Mouse (Mus musculus) kidney, embryonic 16.5 days (tissue): ENCODE results near the gene Pxn. TPM values are rescaled to one million over a fixed set of nuclear protein-coding genes. Genes with fewer than 3 reads are reported as not detected.
A peak's percentile ranks its signal among the peaks of the same experiment; 100 is the strongest.

Experiments used
- ATAC-seq: fragments of 200-750 bp; cut with Nextera tagmentation; 2 replicates; pipeline ENCODE4 v1.8.0; 2017; ENCODE audit warnings: moderate TSS enrichment; ENCODE audit not compliant: low FRiP score, low TSS enrichment
- H3K27ac ChIP-seq: fragments of 300-500 bp; sonication (generic); 2 replicates; pipeline ENCODE4 v1.5.1; 2014; ENCODE audit warnings: low read length
- H3K27me3 ChIP-seq: fragments of 300-500 bp; sonication (generic); 2 replicates; pipeline ENCODE4 v1.6.1; 2014; ENCODE audit warnings: low read length, control low read depth, mixed read lengths; ENCODE audit not compliant: insufficient read depth
- H3K36me3 ChIP-seq: fragments of 300-500 bp; sonication (generic); 2 replicates; pipeline ENCODE4 v1.6.1; 2014; ENCODE audit warnings: low read length, control low read depth, mixed read lengths; ENCODE audit not compliant: insufficient read depth
- H3K4me1 ChIP-seq: fragments of 300-500 bp; sonication (generic); 2 replicates; pipeline ENCODE4 v1.6.1; 2014; ENCODE audit warnings: low read length, control low read depth, mixed read lengths; ENCODE audit not compliant: insufficient read depth
- H3K4me2 ChIP-seq: fragments of 300-500 bp; sonication (generic); replicated peaks from 2 replicates; pipeline ENCODE4 v1.6.1; 2014; ENCODE audit warnings: low read depth, low read length
- H3K4me3 ChIP-seq: fragments of 300-500 bp; sonication (generic); 2 replicates; pipeline ENCODE4 v1.5.1; 2014; ENCODE audit warnings: mild to moderate bottlenecking, low read length
- H3K9ac ChIP-seq: fragments of 300-500 bp; sonication (generic); replicated peaks from 2 replicates; pipeline ENCODE4 v1.6.1; 2014; ENCODE audit warnings: low read length
- H3K9me3 ChIP-seq: fragments of 300-500 bp; sonication (generic); 2 replicates; pipeline ENCODE4 v1.6.1; 2016; ENCODE audit warnings: low read length, control low read depth
- WGBS: fragments of 180-500 bp; shearing (Covaris S2); extraction: QIAGEN DNeasy Blood & Tissue Kit; methylation state at CpG from one replicate; pipeline ENCODE4 v1.1.7; 2014; 5-methylcytosine and 5-hydroxymethylcytosine counted together
- polyA plus RNA-seq: library from polyadenylated mRNA; unstranded; fragments of >200 nt; fragmentation: Nextera tagmentation; extraction: Ambion mirVana; gene quantifications from 2 replicates; pipeline ENCODE4 v1.2.1, GENCODE M21; 2015

The Pxn gene
- polyA plus RNA-seq, 1 experiment from 2014 or later: 60.5 TPM

DNA sequence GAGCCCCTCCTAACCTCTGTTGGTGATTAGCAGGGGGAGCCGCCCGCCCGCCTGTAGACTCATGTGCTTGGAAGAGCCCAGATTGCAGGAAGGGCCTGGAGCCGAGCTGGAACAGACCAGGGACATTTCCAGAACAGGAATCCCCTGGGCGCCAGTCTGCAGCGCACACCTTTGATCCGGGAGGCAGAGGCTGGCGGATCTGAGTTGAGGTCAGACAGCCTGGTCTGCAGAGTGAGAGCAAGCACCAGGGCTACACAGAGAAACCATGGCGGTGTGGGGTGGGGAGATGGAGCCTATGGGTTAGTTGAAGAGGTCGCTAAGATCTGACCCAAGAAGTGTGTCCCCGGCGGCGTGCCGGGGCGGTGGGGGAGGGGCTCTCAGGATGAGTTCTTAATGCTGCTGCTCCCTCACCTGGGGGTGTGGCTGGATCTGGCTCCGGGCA, 27.8 kb downstream of the Pxn start:
- WGBS: 15% methylated on average over 16 of the region's 16 CpGs
- H3K9ac ChIP-seq: peak overlapping the region; percentile 38

DNA sequence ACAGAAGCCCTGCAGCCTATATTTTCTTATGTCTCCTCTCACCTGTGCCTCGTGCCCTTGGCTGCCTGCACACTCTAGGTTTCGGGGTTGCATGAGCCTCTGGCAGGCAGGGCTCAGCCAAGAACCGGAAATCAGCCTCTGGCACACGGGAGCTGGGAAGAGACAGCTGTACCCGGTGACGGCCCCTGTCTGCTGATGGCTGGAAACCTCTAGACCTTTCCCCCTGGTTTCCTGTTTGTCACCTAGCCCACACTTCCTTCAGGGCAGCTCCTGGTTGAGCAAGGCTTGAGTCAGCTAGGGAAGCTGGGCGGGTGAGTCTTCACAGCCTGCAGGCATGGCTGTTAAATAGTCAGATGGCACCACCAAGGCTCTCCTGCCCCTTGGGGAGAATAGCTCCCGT, 28.4 kb downstream of the Pxn start:
- Histone ChIP-seq H3K4me2 (peak overlapping the region; percentile 24; the same call in 1 of the 2 replicates), H3K36me3 (no peaks in the 10 kb centered on the region), H3K27me3 (no peaks in the 10 kb centered on the region), H3K4me3 (no peak overlapping the region), H3K4me1 (peaks cover 76% of the 10 kb centered on the region), H3K9me3 (no peaks in the 10 kb centered on the region), H3K9ac (peak overlapping the region; percentile 38), H3K27ac (peak overlapping the region; percentile 77)
- no peak for ATAC-seq
- WGBS: 13% methylated on average over 8 of the region's 8 CpGs

More for the DNA sequence above, 27.8 kb downstream of the Pxn start:
- Histone ChIP-seq H3K4me3 (no peak overlapping the region), H3K36me3 (no peaks in the 10 kb centered on the region), H3K27me3 (no peaks in the 10 kb centered on the region), H3K27ac (peak overlapping the region; percentile 77), H3K4me2 (peak overlapping the region; percentile 24), H3K9me3 (no peaks in the 10 kb centered on the region), H3K4me1 (peaks cover 81% of the 10 kb centered on the region)
- ATAC-seq: no peak

DNA sequence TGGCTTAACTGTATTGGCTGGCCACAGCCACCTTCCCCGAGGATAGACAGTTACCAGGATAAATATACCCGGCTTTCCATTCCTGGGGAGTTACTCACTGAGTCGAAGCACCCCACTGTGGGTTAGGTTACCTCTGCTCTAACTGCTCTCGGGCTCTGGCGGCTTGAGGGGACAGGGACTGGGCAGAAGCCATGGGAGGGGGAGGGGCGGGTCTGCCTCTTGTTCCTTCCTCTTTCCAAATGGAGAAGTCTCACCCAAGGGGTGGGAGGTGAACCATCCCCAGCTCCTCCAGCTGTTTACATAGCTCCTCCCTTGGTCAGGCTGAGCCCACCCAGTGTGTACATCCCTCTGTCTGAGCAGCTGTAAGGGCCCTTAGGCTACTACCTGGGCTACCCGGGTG, 29.2 kb downstream of the Pxn start:
- peak overlapping the region; percentile 38; the same call in 1 of the 2 replicates for H3K9ac ChIP-seq
- ATAC-seq: no peak
- WGBS: 26% methylated on average over 7 of the region's 7 CpGs

DNA sequence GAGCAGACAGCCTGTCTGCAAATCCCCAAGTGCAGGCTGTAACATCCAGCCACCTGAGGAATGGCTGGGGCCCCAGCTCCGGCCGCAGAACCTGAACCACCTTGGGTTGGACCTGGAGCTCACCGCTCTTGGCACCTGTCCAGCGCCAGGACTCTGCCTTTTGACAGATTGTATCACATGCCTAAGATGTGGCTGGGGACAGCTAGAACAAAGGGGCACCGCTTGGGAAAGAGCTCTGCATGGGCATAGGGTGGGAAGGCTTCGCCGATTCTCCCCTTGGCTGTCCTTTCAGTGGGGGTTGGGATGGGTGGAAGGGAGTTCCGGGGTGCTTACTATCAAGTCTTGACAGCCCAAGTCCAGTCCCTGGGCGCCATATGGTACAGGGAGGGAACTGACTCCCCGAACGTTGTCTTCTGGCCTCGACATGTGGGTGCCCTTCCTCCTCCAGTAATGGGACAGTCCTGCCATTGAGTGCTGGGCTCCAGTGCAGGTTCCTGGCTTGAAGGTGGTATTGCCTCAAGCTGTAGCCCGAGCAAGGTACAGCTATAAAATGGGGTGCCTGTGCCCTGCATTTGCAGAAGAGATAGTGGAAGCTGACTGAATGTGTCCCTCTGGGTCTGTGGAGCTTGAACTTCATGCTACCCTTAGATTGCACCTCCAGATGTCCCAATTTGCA, 31.7 kb downstream of the Pxn start:
- Histone ChIP-seq H3K4me1 (peaks cover 56% of the 10 kb centered on the region), H3K36me3 (no peaks in the 10 kb centered on the region), H3K9me3 (no peaks in the 10 kb centered on the region), H3K27ac (peak overlapping the region; percentile 32; the same call in 1 of the 2 replicates), H3K4me3 (no peak overlapping the region), H3K4me2 (peak overlapping the region; percentile 15), H3K27me3 (no peaks in the 10 kb centered on the region), H3K9ac (no peak overlapping the region; the same call in 1 of the 2 replicates)
- ATAC-seq: 0 out of 2 replicates have a peak, but pooled peaks have one; percentile 18
- 65% methylated on average over 13 of the region's 13 CpGs for WGBS

More for the DNA sequence above, 29.2 kb downstream of the Pxn start:
- Histone ChIP-seq H3K27me3 (no peaks in the 10 kb centered on the region), H3K9me3 (no peaks in the 10 kb centered on the region), H3K4me2 (no peak overlapping the region), H3K36me3 (no peaks in the 10 kb centered on the region), H3K4me3 (no peak overlapping the region), H3K27ac (no peak overlapping the region; the same call in 1 of the 2 replicates), H3K4me1 (peaks cover 68% of the 10 kb centered on the region)

DNA sequence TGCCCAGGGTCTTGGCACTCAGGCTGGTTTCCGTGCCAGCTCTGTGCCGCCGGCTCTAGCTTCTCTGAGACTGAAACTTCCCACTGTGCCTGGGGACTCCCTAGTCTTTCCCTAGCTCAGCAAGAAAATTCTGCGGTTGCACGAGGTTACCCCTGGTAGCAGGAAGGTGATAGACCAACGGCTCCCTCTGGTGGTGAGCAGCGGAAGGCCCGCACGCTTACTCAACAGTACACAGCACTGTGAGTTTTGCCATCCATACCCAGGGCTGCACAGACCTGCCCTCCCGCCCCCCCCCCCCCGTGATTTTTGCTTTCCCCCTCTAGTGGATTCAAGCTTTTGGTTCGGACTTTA, 32.2 kb downstream of the Pxn start:
- Histone ChIP-seq H3K27ac (peak overlapping the region; percentile 32; the same call in 1 of the 2 replicates), H3K36me3 (no peaks in the 10 kb centered on the region), H3K9ac (no peak overlapping the region; the same call in 1 of the 2 replicates), H3K9me3 (no peaks in the 10 kb centered on the region), H3K27me3 (no peaks in the 10 kb centered on the region), H3K4me3 (no peak overlapping the region), H3K4me2 (peak overlapping the region; percentile 15), H3K4me1 (peaks cover 56% of the 10 kb centered on the region)
- WGBS: 1% methylated on average over 12 of the region's 12 CpGs
- ATAC-seq: peak; percentile 79

DNA sequence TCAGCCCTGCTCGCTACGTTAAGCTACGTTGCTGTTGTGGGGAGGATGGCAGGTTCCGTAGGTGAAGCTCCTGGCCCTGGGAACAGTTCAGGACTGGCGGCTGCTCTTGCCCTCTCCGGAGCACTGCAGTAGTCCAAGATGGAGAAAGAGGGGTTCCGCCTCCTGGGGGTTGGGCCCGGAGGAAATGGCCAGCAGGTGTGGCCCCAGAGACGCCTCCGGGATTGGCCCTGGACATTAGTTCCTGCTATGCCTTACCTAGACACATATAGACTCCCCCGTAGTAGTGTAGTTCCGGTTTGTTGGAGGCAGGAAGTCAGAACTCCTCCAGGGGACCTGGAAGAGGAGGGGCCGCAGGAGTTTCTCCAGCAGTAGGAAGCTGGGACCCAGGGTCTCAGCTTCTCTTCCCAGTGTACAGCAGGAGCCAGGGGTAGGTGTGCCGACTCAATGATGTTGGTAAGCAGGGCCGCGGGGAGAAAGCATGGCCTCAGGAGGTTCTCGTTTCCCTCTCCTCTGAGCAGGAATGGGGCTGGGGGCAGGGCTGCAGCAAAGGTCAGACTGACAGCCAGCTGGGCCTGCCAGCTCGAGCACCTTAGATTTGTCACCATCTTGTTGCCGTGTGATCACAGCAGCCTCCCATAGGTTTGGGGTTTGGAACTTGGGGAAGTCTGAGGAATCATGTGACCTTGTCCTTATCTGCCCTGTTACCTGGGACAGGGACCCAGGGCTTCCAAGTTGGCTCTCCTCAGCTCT, 36.3 kb downstream of the Pxn start:
- Histone ChIP-seq H3K36me3 (peaks cover 21% of the 10 kb centered on the region), H3K4me2 (peak overlapping the region; percentile 39), H3K9ac (peak overlapping the region; percentile 56), H3K4me3 (peak overlapping the region; percentile 24), H3K27me3 (no peaks in the 10 kb centered on the region), H3K27ac (peak overlapping the region; percentile 88), H3K9me3 (no peaks in the 10 kb centered on the region), H3K4me1 (peaks cover 56% of the 10 kb centered on the region)
- 25% methylated on average over 19 of the region's 19 CpGs for WGBS
- ATAC-seq: peak; percentile 21

DNA sequence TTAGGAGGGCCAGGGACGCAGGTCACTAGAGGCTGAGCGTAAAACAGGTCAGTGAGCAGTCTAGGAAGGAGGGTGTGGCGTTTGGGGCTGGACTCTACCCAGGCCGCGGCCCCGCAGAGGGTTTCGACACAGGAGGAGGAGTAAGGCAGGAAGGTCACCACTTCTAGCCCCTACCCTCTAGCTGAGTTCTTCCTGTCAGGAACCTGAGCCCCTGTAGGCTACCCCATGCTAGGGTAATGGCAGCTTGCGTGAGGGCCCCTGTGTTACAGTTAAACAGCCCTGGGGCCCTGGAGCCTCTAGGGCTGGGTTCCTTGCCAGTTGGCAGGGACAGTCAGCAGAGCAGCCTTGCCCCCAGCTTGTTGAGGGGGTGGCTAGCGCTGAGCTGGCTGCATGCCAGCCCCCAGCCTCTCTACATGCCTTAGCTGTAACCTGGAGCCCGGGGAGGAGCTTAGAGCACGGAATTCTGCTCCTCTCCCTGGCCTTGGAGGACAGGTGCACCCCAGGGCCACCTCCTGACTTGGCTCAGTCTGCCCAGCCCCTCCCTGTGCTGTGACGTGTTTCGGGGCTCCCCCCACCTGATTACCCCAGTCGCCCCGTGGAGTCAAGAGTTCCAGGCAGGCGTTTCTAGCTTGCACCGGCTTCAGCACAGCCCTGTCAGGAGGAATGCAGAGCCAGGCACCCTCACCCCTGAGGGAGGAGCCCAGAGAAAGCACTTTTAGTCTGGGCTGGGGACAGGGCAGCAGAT, 37.2 kb downstream of the Pxn start:
- Histone ChIP-seq H3K36me3 (peaks cover 28% of the 10 kb centered on the region), H3K4me3 (peak overlapping the region; percentile 24; the same call in 1 of the 2 replicates), H3K9me3 (no peaks in the 10 kb centered on the region), H3K27ac (peak overlapping the region; percentile 88), H3K9ac (peak overlapping the region; percentile 56), H3K4me1 (peaks cover 48% of the 10 kb centered on the region), H3K27me3 (no peaks in the 10 kb centered on the region), H3K4me2 (peak overlapping the region; percentile 39)
- peak; percentile 70 for ATAC-seq
- 29% methylated on average over 17 of the region's 17 CpGs for WGBS

DNA sequence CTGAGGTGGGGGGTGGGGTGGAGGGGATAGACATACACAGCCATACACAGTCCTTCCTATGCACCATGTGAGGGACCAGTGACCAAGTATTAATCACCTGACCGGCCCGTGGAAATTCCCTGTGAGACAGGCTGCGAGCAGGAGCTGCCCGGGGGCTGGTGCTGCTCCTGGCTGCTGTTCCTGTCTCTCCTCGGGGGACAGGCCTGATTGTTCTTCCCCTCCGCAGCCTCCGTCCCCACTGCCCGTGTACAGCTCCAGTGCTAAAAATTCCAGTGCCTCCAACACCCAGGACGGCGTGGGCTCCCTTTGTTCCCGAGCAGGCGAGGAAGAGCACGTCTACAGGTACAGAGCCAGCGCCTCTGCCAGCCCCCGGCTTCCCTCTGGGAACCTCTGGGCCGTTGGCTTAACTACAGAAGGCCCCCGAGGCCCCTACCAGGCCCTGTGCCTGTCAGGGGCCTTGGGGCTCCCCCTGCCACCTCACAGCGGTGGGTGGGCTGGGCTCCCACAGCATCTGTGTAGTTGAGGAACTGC, 38.2 kb downstream of the Pxn start:
- peak overlapping the region; percentile 37 for H3K9ac ChIP-seq
- 42% methylated on average over 18 of the region's 18 CpGs for WGBS
- no peak overlapping the region for H3K4me2 ChIP-seq
- peaks cover 45% of the 10 kb centered on the region for H3K4me1 ChIP-seq
- peaks cover 35% of the 10 kb centered on the region for H3K36me3 ChIP-seq
- H3K27ac ChIP-seq: peak overlapping the region; percentile 88
- no peaks in the 10 kb centered on the region for H3K27me3 ChIP-seq
- no peak for ATAC-seq
- no peak overlapping the region for H3K4me3 ChIP-seq
- no peaks in the 10 kb centered on the region for H3K9me3 ChIP-seq

DNA sequence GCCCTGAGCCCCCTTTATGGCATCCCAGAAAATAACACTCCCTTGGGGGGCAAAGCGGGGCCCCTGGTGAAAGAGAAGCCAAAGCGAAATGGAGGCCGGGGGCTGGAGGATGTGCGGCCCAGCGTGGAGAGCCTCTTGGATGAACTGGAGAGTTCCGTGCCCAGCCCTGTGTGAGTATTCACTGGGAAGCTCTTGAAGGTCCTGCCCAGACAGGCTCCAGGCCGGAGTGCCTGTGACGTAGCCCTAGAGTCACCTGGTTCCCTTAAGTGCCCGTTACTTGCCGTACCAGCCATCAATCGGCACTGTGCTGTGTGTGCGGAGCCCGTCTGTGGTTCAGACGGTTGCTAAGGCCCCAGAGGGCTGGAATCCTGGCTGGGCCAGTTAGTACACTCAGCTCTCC, 39.2 kb downstream of the Pxn start:
- Histone ChIP-seq H3K27me3 (no peaks in the 10 kb centered on the region), H3K4me2 (no peak overlapping the region), H3K4me3 (no peak overlapping the region), H3K4me1 (peaks cover 45% of the 10 kb centered on the region), H3K9ac (0 out of 2 replicates have a peak overlapping the region, but pooled peaks have one; percentile 29), H3K27ac (no peak overlapping the region), H3K36me3 (peaks cover 35% of the 10 kb centered on the region), H3K9me3 (no peaks in the 10 kb centered on the region)
- ATAC-seq: no peak
- WGBS: 81% methylated on average over 14 of the region's 14 CpGs
